Mouse (Mus musculus) spleen, adult 2 months (tissue): ENCODE results near the gene Pstpip1. TPM values are rescaled to one million over a fixed set of nuclear protein-coding genes. Genes with fewer than 3 reads are reported as not detected.

ENCODE experiments used
- DNase-seq, 2 experiments: peaks; one replicate each; pipeline versions ENCODE4 v3.0.0 to v3.0.0-alpha.2; 2012 to 2021; ENCODE audit warnings: low spot score in 2 of 2, low read depth in 1 of 2
- H3K27ac ChIP-seq: fragments of 200-500 bp; 2 replicates; pipeline ENCODE4 v1.5.1; 2012; ENCODE audit warnings: low read length, inconsistent platforms; ENCODE audit not compliant: insufficient read depth
- H3K27me3 ChIP-seq: fragments of 200-500 bp; 2 replicates; pipeline ENCODE4 v1.6.1; 2012; ENCODE audit warnings: mild to moderate bottlenecking, moderate library complexity, low read length, inconsistent platforms; ENCODE audit not compliant: control insufficient read depth, insufficient read depth
- H3K36me3 ChIP-seq: fragments of 200-500 bp; 2 replicates; pipeline ENCODE4 v1.6.1; 2012; ENCODE audit warnings: mild to moderate bottlenecking, low read length, inconsistent platforms; ENCODE audit not compliant: control insufficient read depth, insufficient read depth
- H3K4me1 ChIP-seq: fragments of 200-500 bp; 2 replicates; pipeline ENCODE4 v1.6.1; 2011; ENCODE audit warnings: inconsistent platforms; ENCODE audit not compliant: control insufficient read depth, insufficient read depth, insufficient read length
- H3K4me3 ChIP-seq: fragments of 200-500 bp; 2 replicates; pipeline ENCODE4 v1.5.1; 2011; ENCODE audit warnings: mild to moderate bottlenecking, inconsistent platforms; ENCODE audit not compliant: insufficient read depth, insufficient read length; ENCODE audit errors: extremely low read depth
- CTCF ChIP-seq: fragments of 200-500 bp; IDR thresholded peaks from 2 replicates; pipeline ENCODE4 v1.5.1; 2011; ENCODE audit warnings: mild to moderate bottlenecking, inconsistent platforms; ENCODE audit not compliant: insufficient read depth, insufficient read length, insufficient replicate concordance; ENCODE audit errors: extremely low read depth
- POLR2A ChIP-seq: fragments of 200-500 bp; IDR thresholded peaks from 2 replicates; pipeline ENCODE4 v1.6.1; 2011; ENCODE audit warnings: low read depth, low read length, inconsistent platforms
- WGBS: fragments of 180-500 bp; shearing (Covaris S2); methylation state at CpG from one replicate; pipeline ENCODE4 v1.1.7; 2018; 5-methylcytosine and 5-hydroxymethylcytosine counted together
- polyA plus RNA-seq: library from polyadenylated mRNA; depleted of rRNA; stranded (reverse); fragments of >200 nt; gene quantifications from 2 replicates; pipeline ENCODE4 v1.2.3, GENCODE M21; 2012

Pstpip1 gene
- polyA plus RNA-seq, 1 experiment = 51.8 TPM

- H3K36me3 ChIP-seq = no peaks in the 10 kb centered on the region
- peak; percentile 13; the same call in 1 of the 2 replicates for TF ChIP-seq CTCF
- no peak for TF ChIP-seq POLR2A
- no peaks in the 10 kb centered on the region for H3K27me3 ChIP-seq
- no peak overlapping the region for H3K4me3 ChIP-seq
- no peak overlapping the region for H3K27ac ChIP-seq
- WGBS = 70% methylated on average over 7 of the region's 7 CpGs
- DNase-seq = no peak
- H3K4me1 ChIP-seq = no peaks in the 10 kb centered on the region
Measured at GRCm38 (mm10) chr9:56144366-56145003, 54.7 kb downstream of the Pstpip1 start.

- Histone ChIP-seq H3K4me3 (no peak overlapping the region), H3K27me3 (no peaks in the 10 kb centered on the region), H3K4me1 (no peaks in the 10 kb centered on the region), H3K27ac (no peak overlapping the region), H3K36me3 (no peaks in the 10 kb centered on the region)
- WGBS = 67% methylated on average over 16 of the region's 16 CpGs
- TF ChIP-seq POLR2A (no peak), CTCF (no peak)
- DNase-seq = no peak
Measured at GRCm38 (mm10) chr9:56146326-56146923, 56.7 kb downstream of the Pstpip1 start.

- Histone ChIP-seq H3K36me3 (no peaks in the 10 kb centered on the region), H3K27ac (no peak overlapping the region), H3K27me3 (no peaks in the 10 kb centered on the region), H3K4me1 (peaks cover 3% of the 10 kb centered on the region; the same call in 1 of the 2 replicates), H3K4me3 (no peak overlapping the region)
- WGBS = 55% methylated on average over 7 of the region's 7 CpGs
- DNase-seq = no peak
- TF ChIP-seq POLR2A = no peak
Measured at GRCm38 (mm10) chr9:56151745-56152481, 62.2 kb downstream of the Pstpip1 start.

GRCm38 (mm10) chr9:56152482-56153007 lies 62.8 kb downstream of the Pstpip1 start:
- H3K27me3 ChIP-seq = no peaks in the 10 kb centered on the region
- no peak overlapping the region for H3K27ac ChIP-seq
- H3K4me3 ChIP-seq = no peak overlapping the region
- H3K36me3 ChIP-seq = no peaks in the 10 kb centered on the region
- peaks cover 3% of the 10 kb centered on the region; the same call in 1 of the 2 replicates for H3K4me1 ChIP-seq
- TF ChIP-seq CTCF (no peak), POLR2A (no peak)
- WGBS = 60% methylated on average over 4 of the region's 4 CpGs
- no peak for DNase-seq

GRCm38 (mm10) chr9:56154572-56154971 lies 64.8 kb downstream of the Pstpip1 start:
- Histone ChIP-seq H3K4me3 (no peak overlapping the region), H3K27ac (no peak overlapping the region), H3K27me3 (no peaks in the 10 kb centered on the region), H3K36me3 (no peaks in the 10 kb centered on the region), H3K4me1 (peaks cover 3% of the 10 kb centered on the region; the same call in 1 of the 2 replicates)
- no peak for TF ChIP-seq CTCF
- no peak for TF ChIP-seq POLR2A
- no peak for DNase-seq
- 92% methylated on average over 5 of the region's 5 CpGs for WGBS

GRCm38 (mm10) chr9:56158077-56158476 lies 68.3 kb downstream of the Pstpip1 start:
- WGBS = 80% methylated on average over 2 of the region's 2 CpGs
- Histone ChIP-seq H3K36me3 (no peaks in the 10 kb centered on the region), H3K4me3 (no peak overlapping the region), H3K27me3 (no peaks in the 10 kb centered on the region), H3K27ac (no peak overlapping the region), H3K4me1 (no peaks in the 10 kb centered on the region)
- DNase-seq = no peak
- TF ChIP-seq CTCF = no peak

- DNase-seq = no peak
- no peaks in the 10 kb centered on the region for H3K36me3 ChIP-seq
- WGBS = 79% methylated on average over 2 of the region's 2 CpGs
- H3K4me1 ChIP-seq = no peaks in the 10 kb centered on the region
- TF ChIP-seq POLR2A = no peak
- TF ChIP-seq CTCF = no peak
- H3K27ac ChIP-seq = no peak overlapping the region
- H3K27me3 ChIP-seq = no peaks in the 10 kb centered on the region
- no peak overlapping the region for H3K4me3 ChIP-seq
Measured at GRCm38 (mm10) chr9:56159456-56159855, 69.7 kb downstream of the Pstpip1 start.
